Mouse (Mus musculus) heart, embryonic 13.5 days (tissue): ENCODE measurements around the gene H2afv. TPM values are rescaled to one million over a fixed set of nuclear protein-coding genes. Genes with fewer than 3 reads are reported as not detected.
"Not testable (repeated sequence)": the region's sequence is repeated elsewhere in the genome, so short reads cannot be mapped to it uniquely, and the experiment has no call there.

Experiments used
- ATAC-seq: fragments of 200-750 bp; cut with Nextera tagmentation; 2 replicates; pipeline ENCODE4 v1.8.0; 2017; ENCODE audit warnings: moderate TSS enrichment; ENCODE audit not compliant: insufficient number of reproducible peaks, low FRiP score, low TSS enrichment; ENCODE audit errors: extremely low read depth
- H3K27ac ChIP-seq: fragments of 300-500 bp; sonication (generic); replicated peaks from 2 replicates; pipeline ENCODE4 v1.5.1; 2015; ENCODE audit warnings: moderate library complexity, mild to moderate bottlenecking, inconsistent platforms
- H3K27me3 ChIP-seq: fragments of 300-500 bp; sonication (generic); replicated peaks from 2 replicates; pipeline ENCODE4 v1.6.1; 2015; ENCODE audit warnings: mild to moderate bottlenecking, inconsistent platforms
- H3K36me3 ChIP-seq: fragments of 300-500 bp; sonication (generic); 2 replicates; pipeline ENCODE4 v1.6.1; 2015; ENCODE audit warnings: mild to moderate bottlenecking, inconsistent platforms
- H3K4me1 ChIP-seq: fragments of 300-500 bp; sonication (generic); 2 replicates; pipeline ENCODE4 v1.6.1; 2015; ENCODE audit warnings: inconsistent platforms
- H3K4me2 ChIP-seq: fragments of 300-500 bp; sonication (generic); 2 replicates; pipeline ENCODE4 v1.6.1; 2015; ENCODE audit warnings: inconsistent platforms, mild to moderate bottlenecking, moderate library complexity
- H3K4me3 ChIP-seq: fragments of 300-500 bp; sonication (generic); 2 replicates; pipeline ENCODE4 v1.5.1; 2015; ENCODE audit warnings: moderate library complexity, mild to moderate bottlenecking, inconsistent platforms
- H3K9ac ChIP-seq: fragments of 300-500 bp; sonication (generic); 2 replicates; pipeline ENCODE4 v1.6.1; 2015; ENCODE audit warnings: inconsistent platforms, mild to moderate bottlenecking, moderate library complexity
- H3K9me3 ChIP-seq: fragments of 300-500 bp; sonication (generic); 2 replicates; pipeline ENCODE4 v1.6.1; 2016; ENCODE audit warnings: inconsistent platforms
- WGBS: fragments of 180-500 bp; shearing (Covaris S2); methylation state at CpG from one replicate; pipeline ENCODE4 v1.1.7; 2015; ENCODE audit warnings: mixed read lengths; 5-methylcytosine and 5-hydroxymethylcytosine counted together
- polyA plus RNA-seq: library from polyadenylated mRNA; unstranded; fragments of >200 nt; fragmentation: Nextera tagmentation; extraction: Ambion mirVana; gene quantifications from 2 replicates; pipeline ENCODE4 v1.2.1, GENCODE M21; 2015

H2afv gene
- polyA plus RNA-seq, 1 experiment from 2014 or later: 309 TPM

- H3K36me3 ChIP-seq: peaks cover 33% of the 10 kb centered on the region
- H3K4me3 ChIP-seq: no peak overlapping the region
- no peaks in the 10 kb centered on the region for H3K27me3 ChIP-seq
- H3K4me1 ChIP-seq: peaks cover 14% of the 10 kb centered on the region
- no peak overlapping the region for H3K4me2 ChIP-seq
- H3K27ac ChIP-seq: no peak overlapping the region
- H3K9me3 ChIP-seq: no peaks in the 10 kb centered on the region
- no peak for ATAC-seq
- WGBS: 21% methylated on average over 4 of the region's 4 CpGs
- H3K9ac ChIP-seq: no peak overlapping the region
Observed at GRCm38 (mm10) chr11:6465122-6465521, 20.9 kb upstream of the H2afv start.

- Histone ChIP-seq H3K27ac (no peak overlapping the region), H3K9ac (no peak overlapping the region), H3K4me1 (peaks cover 4% of the 10 kb centered on the region; the same call in 1 of the 2 replicates), H3K36me3 (peaks cover 26% of the 10 kb centered on the region), H3K4me3 (no peak overlapping the region), H3K4me2 (no peak overlapping the region), H3K9me3 (no peaks in the 10 kb centered on the region), H3K27me3 (no peaks in the 10 kb centered on the region)
- no peak for ATAC-seq
- WGBS: 82% methylated on average over 6 of the region's 6 CpGs
Observed at GRCm38 (mm10) chr11:6463159-6463837, 19.1 kb upstream of the H2afv start.

GRCm38 (mm10) chr11:6456083-6456482 is 11.8 kb upstream of the H2afv start:
- 64% methylated on average over 6 of the region's 6 CpGs for WGBS
- Histone ChIP-seq H3K9me3 (no peaks in the 10 kb centered on the region), H3K9ac (no peak overlapping the region), H3K36me3 (no peaks in the 10 kb centered on the region), H3K4me2 (no peak overlapping the region), H3K4me3 (no peak overlapping the region), H3K27ac (no peak overlapping the region), H3K27me3 (no peaks in the 10 kb centered on the region), H3K4me1 (no peaks in the 10 kb centered on the region)
- no peak for ATAC-seq

GRCm38 (mm10) chr11:6448155-6448554 is 3.9 kb upstream of the H2afv start:
- H3K4me1 ChIP-seq: peaks cover 14% of the 10 kb centered on the region
- WGBS: 80% methylated on average over 5 of the region's 5 CpGs
- not testable (repeated sequence) for H3K9ac ChIP-seq, H3K27me3 ChIP-seq, H3K4me2 ChIP-seq, H3K36me3 ChIP-seq, ATAC-seq, H3K9me3 ChIP-seq, H3K27ac ChIP-seq, H3K4me3 ChIP-seq

GRCm38 (mm10) chr11:6447493-6447892 is 3.2 kb upstream of the H2afv start:
- 0 out of 2 replicates have a peak overlapping the region, but pooled peaks have one; percentile 2 for H3K9ac ChIP-seq
- no peaks in the 10 kb centered on the region for H3K36me3 ChIP-seq
- H3K4me3 ChIP-seq: no peak overlapping the region
- H3K27me3 ChIP-seq: no peaks in the 10 kb centered on the region
- H3K4me1 ChIP-seq: peaks cover 20% of the 10 kb centered on the region
- no peak overlapping the region; the same call in 1 of the 2 replicates for H3K4me2 ChIP-seq
- WGBS: 49% methylated on average over 4 of the region's 4 CpGs
- H3K9me3 ChIP-seq: no peaks in the 10 kb centered on the region
- ATAC-seq: no peak
- H3K27ac ChIP-seq: no peak overlapping the region; the same call in 1 of the 2 replicates

- H3K9me3 ChIP-seq: no peaks in the 10 kb centered on the region
- H3K36me3 ChIP-seq: peaks cover 6% of the 10 kb centered on the region
- H3K4me1 ChIP-seq: peaks cover 24% of the 10 kb centered on the region
- no peak for ATAC-seq
- no peak overlapping the region for H3K27ac ChIP-seq
- H3K9ac ChIP-seq: no peak overlapping the region
- no peaks in the 10 kb centered on the region for H3K27me3 ChIP-seq
- WGBS: 82% methylated on average over 7 of the region's 7 CpGs
- H3K4me3 ChIP-seq: no peak overlapping the region
- H3K4me2 ChIP-seq: no peak overlapping the region
Observed at GRCm38 (mm10) chr11:6445951-6446350, 1.7 kb upstream of the H2afv start.

GRCm38 (mm10) chr11:6445441-6445840 is 1.2 kb upstream of the H2afv start:
- ATAC-seq: no peak
- 66% methylated on average over 4 of the region's 4 CpGs for WGBS
- Histone ChIP-seq H3K4me1 (peaks cover 24% of the 10 kb centered on the region), H3K27me3 (no peaks in the 10 kb centered on the region), H3K4me3 (no peak overlapping the region), H3K27ac (no peak overlapping the region), H3K9ac (no peak overlapping the region), H3K9me3 (no peaks in the 10 kb centered on the region), H3K4me2 (peak overlapping the region; percentile 72; the same call in 1 of the 2 replicates), H3K36me3 (peaks cover 11% of the 10 kb centered on the region)

GRCm38 (mm10) chr11:6443727-6444076 is 541 bp downstream of the H2afv start:
- no peaks in the 10 kb centered on the region for H3K9me3 ChIP-seq
- peak overlapping the region; percentile 93 for H3K27ac ChIP-seq
- H3K4me3 ChIP-seq: peak overlapping the region; percentile 74
- peak overlapping the region; percentile 88 for H3K9ac ChIP-seq
- no peaks in the 10 kb centered on the region for H3K27me3 ChIP-seq
- peaks cover 21% of the 10 kb centered on the region for H3K36me3 ChIP-seq
- under 1% methylated on average over 10 of the region's 10 CpGs for WGBS
- no peak for ATAC-seq
- peak overlapping the region; percentile 77 for H3K4me2 ChIP-seq
- peaks cover 24% of the 10 kb centered on the region for H3K4me1 ChIP-seq

- Histone ChIP-seq H3K36me3 (peaks cover 27% of the 10 kb centered on the region), H3K9me3 (no peaks in the 10 kb centered on the region), H3K27me3 (no peaks in the 10 kb centered on the region), H3K27ac (peak overlapping the region; percentile 93), H3K4me1 (peaks cover 23% of the 10 kb centered on the region), H3K9ac (peak overlapping the region; percentile 88), H3K4me2 (peak overlapping the region; percentile 77), H3K4me3 (peak overlapping the region; percentile 74)
- 47% methylated on average over 4 of the region's 4 CpGs for WGBS
- no peak for ATAC-seq
Observed at GRCm38 (mm10) chr11:6443102-6443501, 1.1 kb downstream of the H2afv start.

GRCm38 (mm10) chr11:6442566-6442965 is 1.7 kb downstream of the H2afv start:
- Histone ChIP-seq H3K36me3 (peaks cover 32% of the 10 kb centered on the region), H3K4me2 (peak overlapping the region; percentile 77), H3K9me3 (no peaks in the 10 kb centered on the region), H3K27me3 (no peaks in the 10 kb centered on the region), H3K9ac (no peak overlapping the region), H3K27ac (no peak overlapping the region), H3K4me1 (peaks cover 20% of the 10 kb centered on the region), H3K4me3 (peak overlapping the region; percentile 74)
- no peak for ATAC-seq
- WGBS: 96% methylated on average over 4 of the region's 4 CpGs

GRCm38 (mm10) chr11:6440171-6440570 is 4.1 kb downstream of the H2afv start:
- Histone ChIP-seq H3K4me2 (no peak overlapping the region), H3K9ac (no peak overlapping the region), H3K27ac (no peak overlapping the region), H3K27me3 (no peaks in the 10 kb centered on the region), H3K4me3 (no peak overlapping the region), H3K36me3 (peaks cover 54% of the 10 kb centered on the region), H3K9me3 (no peaks in the 10 kb centered on the region), H3K4me1 (peaks cover 16% of the 10 kb centered on the region)
- 95% methylated on average over 4 of the region's 4 CpGs for WGBS
- no peak for ATAC-seq

- Histone ChIP-seq H3K4me1 (peaks cover 10% of the 10 kb centered on the region), H3K9ac (no peak overlapping the region), H3K36me3 (peaks cover 79% of the 10 kb centered on the region), H3K4me2 (no peak overlapping the region), H3K4me3 (no peak overlapping the region), H3K27ac (no peak overlapping the region), H3K9me3 (no peaks in the 10 kb centered on the region), H3K27me3 (no peaks in the 10 kb centered on the region)
- WGBS: 90% methylated on average over 2 of the region's 2 CpGs
- ATAC-seq: no peak
Observed at GRCm38 (mm10) chr11:6437667-6438066, 6.6 kb downstream of the H2afv start.
